Mouse (Mus musculus) lung, postnatal 25 days (tissue): ENCODE results near the gene Trabd2b.
A peak's percentile ranks its signal among the peaks of the same experiment; 100 is the strongest.

Experiments
- DNase-seq: peaks from one replicate; pipeline ENCODE4 v3.0.0; 2022; ENCODE audit warnings: low spot score

Trabd2b gene

DNA sequence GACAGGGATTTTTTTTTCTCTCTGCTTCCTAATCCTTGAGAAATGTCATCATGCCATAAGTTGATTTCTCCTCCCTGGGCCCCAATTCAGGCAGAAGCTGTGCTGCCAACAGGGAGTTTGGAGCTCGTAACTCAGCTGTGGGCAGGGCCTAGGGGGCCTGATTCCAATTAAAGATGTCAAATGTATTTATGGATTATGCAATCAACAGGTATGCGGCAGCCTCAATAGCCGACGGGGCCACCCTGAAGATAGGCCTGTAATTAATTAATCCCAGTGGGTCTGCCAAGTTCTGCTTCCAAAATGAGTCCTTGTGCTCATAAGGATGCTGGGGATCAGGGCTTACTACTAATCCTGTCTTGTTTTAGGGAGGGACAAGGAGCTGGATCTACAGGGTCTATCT lies 135.6 kb downstream of the Trabd2b start:
- DNase-seq = no peak

DNA sequence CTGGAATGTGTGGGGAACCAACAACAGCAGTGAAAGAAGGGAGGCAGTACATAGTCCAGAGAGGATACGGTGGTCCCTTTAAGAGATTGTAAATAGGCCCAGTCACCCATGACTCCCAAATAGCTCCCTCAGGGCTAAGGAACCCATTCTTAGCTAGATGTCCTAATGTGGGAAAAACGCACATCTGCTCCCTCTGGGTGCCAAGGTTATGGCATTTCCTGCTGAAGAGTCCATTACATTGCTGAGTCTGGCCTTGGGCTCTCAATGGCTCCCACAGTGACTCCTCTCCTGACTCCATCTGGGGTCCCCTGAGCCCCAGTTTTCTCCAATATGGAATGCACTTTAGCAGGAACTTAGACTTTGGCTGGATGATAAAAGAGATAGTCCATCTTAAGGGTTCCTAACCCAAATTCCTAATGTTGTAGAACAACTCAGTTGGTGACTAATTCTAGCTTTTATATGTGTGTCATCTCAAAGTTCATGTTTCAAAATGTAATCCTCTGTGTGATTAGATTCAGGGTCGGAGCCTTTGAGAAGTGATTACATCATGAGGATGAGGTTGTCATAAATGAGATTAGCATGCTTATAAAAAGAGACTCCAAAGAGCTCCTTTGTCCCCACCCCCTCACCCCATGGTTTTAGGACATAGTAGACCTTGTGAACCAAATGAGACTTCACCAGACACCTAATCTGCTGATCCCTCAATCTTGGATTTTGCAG lies 139.1 kb downstream of the Trabd2b start:
- DNase-seq = no peak

DNA sequence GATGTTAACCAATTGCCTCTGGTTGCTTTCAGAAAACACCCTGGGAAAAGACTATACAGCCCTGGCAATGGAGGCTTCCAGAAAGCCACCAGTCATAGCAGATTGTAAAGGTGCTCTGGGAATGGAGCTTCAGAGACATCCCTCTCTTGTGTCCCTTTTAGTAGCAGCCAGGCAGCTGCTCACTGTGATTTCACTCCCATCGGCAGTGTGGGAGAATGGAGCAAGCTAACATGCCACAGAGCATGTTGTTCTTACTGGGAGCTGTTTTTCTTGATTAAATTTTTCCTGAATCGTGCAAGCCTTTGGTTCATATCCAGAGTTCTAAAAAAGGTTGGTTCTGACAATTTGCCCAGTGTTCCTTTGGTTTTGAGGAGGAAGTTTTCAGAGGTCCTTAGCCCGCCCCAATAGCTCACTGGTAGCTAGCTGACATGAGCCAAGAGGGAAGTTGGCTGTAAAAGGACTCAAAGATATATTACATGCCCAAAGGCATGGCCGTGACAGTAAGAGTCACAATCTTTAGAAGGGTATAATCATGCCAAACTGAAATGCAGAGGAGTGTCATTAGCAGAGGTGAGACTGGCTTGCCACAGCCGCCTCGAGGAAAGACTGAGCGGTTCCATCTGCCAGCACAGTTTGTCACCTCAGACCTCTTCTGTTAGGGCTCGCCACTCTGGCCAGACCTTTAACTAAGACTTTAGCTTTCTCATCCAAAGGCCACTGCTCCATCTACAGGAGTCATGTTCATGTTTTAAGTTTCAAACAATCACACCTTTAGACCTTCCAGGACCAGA lies 141.3 kb downstream of the Trabd2b start:
- peak; percentile 48 for DNase-seq

DNA sequence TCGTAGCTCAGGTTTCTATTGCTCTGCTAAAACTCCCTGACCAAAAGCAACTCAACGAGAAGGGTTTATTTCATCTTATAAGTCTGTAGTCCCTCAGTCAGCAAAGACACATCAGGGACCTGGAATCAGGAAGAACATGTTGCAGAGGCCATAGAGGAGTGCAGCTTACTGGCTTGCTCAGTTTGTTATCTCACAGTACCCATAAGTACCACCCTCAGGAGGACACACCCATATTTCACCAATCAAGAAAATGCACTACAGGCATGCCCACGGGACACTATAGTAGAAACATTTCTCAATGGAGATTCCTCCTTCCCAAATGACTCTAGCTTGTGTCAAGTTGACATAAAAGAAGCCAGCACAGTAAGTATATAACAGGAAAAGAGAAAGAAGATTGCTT lies 143.0 kb downstream of the Trabd2b start:
- no peak for DNase-seq

DNA sequence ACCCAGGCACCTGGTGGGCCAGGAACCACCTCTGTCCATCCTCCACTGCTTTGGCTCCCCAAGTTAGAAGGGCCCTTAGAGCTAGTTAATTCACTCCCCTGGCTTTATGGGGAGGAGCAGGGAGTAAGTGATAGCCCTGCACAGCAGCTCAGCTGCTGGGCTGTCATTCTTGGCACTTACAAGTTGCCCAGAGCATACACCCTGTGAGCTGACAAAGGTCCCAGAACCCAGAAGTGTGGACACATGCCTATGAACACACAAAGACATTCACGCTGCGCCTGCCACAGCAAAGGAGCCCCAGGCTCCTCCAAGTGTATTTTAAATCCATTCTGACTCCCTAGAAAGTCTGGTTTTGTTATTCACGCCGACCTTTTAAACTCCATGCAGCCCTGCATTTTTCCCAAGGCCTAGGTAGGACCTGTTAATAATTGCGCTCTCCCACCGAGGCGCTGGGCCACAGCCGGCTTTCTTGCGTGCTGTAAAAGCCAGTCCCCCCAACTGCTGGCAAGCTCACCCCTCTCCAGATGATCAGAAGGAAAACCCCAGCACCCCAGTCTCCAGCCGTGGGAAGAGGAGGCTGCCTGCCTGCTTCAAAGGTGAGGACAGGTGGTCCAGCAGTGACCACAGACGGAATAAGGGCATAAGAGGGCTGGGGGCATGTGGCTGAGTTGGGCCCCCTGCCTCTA lies 144.1 kb downstream of the Trabd2b start:
- no peak for DNase-seq

DNA sequence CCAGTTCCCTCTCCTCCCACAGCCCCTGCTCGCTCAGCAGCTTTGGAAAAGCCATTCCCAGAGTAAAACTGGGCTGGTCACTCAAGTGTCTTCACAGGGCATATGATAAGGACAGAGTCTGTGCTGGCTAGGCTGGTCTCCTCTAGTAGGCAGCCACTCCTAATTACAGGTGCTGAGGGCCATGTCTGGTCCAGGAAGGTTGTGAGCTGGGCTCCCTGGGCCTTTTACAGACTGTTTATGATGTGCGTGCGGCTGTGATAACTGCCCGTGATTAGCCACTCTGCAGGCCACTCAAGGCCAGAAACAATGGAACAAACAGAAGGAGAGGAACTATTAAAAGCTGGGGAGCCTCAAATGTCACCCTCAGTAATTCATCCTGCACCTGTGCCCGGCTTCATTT lies 150.4 kb downstream of the Trabd2b start:
- no peak for DNase-seq

DNA sequence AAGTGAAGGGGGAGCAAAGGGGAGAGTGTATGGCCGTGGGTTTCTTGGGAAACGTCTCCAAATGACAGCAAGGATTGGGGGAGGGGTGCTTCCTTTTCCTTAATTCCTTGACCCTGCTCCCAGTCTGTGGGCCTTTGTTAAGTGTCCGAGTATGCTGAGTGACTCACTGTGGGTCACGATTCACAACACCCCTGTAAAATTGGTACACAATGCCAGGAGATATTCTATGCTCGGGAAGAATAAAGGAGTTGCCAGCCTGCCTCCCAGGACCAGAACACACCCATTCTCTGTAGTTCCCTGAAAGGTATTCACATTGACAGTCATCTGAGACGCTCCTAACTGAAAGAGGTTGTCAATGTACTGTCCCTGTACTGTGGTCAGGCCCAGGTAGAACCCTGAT lies 151.2 kb downstream of the Trabd2b start:
- no peak for DNase-seq

DNA sequence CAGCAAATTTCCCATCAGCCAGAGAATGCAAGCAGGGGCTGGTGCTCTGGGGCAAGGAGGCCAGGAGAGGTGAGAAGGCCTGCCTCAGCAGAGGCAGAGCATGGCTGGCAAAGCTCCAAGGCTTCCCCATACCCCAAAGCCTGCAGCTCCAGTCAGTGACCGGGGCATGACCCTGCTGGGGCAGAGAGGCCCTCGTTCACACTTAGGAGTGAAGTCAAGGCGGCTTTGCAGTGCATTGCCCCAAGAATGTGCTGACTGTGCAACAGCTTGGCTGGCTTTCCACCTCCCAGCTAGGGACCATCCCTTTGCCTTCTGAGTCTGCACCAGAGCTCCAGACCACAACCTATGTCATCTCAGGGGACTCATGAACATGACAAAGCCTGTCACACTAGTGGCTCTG lies 152.0 kb downstream of the Trabd2b start:
- no peak for DNase-seq

DNA sequence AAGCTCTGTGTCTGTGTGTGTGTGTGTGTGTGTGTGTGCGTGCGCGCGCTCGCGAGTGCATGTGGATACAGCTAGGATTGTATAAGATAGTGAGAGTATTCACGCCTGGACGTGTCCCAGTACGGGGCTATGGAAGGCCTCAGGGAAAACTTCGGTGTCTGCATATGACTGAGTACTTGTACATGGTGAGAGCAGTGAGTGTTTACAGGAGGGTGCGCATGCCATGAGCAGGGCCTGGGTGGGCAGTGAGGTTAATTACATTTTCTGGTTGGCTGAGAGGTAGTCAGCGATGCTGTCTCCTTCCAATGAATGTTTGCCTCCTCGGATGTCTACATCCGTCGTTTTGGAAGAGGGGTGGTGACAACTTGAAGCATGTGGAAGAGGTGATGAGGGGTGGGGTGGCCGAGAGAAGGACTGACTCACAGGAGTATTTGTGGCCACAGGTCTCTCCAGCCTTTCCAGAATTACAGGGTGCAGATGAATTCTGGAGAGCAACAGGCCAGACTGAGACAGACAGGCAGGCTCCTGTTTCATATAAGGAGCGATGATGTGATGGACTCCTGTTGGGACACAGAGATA lies 154.2 kb downstream of the Trabd2b start:
- no peak for DNase-seq

DNA sequence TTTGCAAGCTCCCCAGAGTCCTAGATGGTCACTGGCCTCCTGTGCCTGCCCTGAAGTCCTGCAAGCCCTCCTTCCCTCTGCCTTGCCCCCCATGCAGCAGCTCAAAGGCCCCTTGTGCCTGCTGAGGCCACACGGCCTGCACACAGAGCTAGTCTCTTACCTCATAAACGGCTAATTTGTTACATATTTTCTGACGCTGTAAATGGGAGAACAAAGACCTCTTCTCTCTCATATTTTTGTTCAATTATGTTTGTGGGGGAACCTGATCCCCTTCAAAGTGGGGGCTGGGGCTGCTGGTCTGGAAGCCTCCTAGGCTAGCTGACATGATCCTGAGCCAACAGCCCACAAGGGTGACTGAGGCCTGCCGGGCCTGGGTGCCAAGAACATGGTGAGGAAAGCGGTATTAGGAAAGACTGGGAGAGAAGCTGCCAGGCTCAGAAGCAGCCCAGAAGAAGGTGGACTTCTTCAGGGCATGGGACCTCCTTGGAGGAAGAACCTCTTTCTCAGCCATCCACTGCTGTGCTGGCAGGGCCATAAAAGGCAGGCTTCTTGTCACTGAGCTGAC lies 157.7 kb downstream of the Trabd2b start:
- no peak for DNase-seq

DNA sequence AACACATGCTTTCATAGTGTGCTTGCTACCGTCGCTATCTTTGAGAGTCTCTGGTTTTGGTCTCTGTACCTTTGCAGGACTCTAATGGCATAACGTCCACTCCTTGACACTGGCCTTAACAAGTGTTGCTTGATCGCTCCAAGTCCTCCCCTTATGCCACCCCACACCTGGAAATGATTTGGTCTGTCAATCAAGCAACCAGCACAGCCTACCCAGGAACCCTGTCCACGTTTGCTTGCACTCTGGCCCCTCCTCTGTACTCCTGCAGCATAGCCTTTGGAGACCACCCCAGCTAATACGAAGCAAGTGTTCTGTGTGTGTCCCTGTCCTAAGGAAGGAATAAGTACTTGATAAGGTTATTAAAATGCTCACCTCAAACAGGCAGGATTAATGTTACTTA lies 161.1 kb downstream of the Trabd2b start:
- DNase-seq = no peak

DNA sequence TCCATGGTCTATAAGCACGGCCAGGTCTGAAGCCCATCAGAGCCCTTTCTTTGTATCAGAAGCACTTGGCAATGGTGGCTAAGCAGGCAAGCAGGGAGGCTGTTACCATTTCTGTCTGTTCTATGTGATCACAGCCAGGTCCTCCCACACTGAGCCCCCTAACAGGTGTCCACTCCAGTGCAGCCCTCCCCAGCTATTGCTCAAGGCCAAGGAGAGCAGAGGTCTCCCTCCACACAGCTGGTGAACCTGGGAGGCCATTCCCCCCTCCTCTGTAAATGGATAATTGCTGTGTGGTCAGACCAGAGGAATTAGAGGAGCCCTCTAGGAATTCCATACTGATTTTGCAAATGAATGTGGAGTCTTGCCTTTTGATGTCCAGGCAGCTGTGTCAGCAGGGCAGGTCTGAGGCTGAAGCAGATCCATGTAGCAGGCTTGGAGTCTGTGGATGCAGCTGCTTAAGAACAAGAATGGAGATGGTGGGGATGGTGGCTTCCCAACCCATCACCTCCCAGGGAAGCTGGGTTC lies 161.6 kb downstream of the Trabd2b start:
- DNase-seq = no peak

DNA sequence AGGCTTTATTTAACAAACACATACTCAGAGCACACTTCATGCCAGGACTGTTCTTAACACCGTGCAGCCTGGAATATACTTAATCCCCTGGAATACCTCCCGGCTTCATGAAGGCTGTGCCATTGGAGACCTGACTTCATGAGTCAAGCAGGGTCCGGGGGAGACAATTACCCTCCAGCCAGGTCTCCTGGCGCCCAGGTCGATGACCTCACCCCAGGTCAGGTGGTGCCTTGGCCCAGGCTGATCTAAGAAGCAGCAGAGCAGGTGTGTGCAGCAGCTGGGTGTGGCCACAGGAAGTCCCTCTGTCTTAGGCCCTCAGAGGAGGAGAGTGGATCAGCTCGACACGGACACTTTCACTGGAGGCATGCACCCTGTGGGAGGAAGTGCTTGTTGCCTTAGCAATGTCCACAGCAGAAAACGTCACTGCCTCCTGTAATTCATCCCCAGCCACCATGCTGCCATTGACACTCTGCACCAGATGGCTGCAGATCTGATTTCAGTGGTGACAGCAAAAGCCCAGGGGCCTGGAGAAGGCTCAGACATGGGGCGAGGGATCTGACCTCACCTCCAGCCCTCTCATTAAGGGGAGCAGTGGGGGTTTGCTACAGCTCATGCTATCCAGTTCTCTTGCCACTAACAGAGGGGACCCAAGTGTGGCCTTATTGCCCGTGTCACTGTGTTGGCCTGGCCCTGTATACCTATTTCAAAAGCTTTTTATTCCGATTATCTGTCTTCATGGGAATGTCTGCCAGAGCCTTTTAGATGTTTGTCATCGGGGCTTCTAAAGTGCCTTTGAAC lies 171.8 kb downstream of the Trabd2b start:
- peak; percentile 17 for DNase-seq

DNA sequence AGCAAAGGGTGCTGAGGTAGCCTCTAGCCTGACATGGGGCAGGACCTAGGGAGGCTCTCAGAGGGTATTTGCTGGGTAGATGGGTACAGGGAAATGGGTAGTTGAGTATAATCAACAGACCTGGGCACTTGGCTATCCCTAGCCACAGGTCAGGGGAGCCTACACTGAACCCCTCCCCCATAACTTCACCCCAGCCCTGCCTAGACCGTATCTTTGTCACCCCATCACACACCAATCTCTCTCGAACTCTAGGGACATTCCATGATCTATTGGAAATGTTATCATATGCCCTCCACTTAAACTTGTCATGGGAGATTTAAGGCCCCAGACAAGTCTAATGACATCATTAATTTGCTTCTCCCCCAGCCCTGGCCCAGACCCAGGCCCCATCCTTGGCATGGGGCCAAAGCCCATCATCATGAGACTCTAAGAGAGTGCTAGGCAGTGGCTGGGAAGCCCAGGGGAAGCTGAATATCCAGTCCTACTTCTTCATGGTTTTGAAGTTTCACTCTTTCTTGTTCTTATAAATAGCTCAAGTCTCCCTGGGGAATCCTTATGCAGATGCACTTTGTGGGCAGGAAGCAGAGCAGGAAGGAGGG lies 177.1 kb downstream of the Trabd2b start:
- no peak for DNase-seq

DNA sequence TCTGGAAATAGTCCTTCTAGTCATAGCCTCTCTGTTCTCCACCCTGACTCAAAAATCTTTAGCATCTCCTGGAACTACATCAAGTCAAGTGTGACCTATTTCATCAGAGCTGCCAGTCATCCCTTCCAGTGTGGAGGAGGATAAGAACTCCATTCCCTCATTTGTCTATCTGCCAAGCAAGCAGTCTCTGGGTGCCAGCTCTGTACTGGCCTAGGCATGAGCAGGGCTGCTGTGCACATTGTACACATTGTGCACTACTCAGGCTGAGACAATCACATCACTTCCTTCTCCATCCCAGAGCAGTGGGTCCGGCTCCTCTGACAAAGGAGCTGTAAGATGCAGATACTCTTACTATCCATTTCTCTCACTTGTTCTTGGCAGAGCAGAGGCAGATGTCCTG lies 178.2 kb downstream of the Trabd2b start:
- no peak for DNase-seq

DNA sequence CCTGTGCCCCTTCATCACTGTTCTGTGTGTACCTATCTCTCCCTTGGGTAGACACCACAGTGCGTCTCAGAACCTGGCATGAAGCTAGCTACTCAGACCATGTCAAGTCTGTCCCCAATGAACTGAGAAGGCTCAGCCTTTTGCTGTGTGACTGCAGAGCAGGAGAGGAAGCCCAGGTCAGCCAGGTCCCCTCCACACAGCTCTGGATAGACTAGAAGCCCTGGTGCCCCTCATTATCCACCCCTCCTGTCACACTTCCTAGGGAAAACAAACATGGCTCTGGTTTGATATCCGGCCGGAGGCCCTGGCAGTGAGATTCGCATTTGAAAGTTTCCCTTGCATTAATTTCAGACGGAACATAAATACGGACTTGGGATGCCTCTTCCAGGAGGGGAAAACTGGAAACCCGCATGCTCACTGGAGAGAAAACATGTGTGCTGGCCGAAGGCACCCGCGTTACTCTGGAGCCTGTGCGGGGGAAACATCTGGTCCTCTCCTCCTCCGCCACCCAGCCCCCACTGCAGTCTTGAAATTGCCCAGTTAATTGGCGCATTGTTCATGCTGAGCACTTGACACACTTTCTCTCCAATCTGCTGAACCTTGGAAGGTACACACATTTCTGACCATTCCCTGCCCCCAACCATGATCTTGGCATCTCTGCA lies 187.2 kb downstream of the Trabd2b start:
- DNase-seq = no peak

DNA sequence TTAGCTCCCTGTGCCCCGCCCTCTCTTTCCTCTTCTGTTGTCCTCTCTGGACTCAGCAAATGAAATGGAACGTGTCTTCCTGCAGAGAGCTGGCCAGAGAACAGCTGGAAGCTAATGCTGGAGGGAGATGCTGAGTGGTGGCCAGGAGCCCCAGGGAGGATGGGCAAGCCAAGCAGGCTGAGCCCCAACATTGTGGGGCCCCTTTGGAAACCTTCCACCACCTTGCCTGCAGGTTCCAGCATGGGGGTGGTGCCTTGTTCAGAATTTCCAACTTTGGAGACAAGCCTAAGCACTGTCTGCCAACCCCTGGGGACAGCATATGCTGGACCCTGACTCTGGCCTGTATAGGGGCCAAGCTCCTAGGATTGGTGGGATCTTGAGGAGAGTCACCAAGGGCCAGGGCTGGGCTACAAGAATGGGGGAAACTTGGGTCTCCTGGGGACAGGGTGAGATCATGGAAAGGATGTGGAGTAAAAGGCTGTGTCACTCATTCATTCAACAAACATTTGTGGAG lies 188.7 kb downstream of the Trabd2b start:
- no peak for DNase-seq

DNA sequence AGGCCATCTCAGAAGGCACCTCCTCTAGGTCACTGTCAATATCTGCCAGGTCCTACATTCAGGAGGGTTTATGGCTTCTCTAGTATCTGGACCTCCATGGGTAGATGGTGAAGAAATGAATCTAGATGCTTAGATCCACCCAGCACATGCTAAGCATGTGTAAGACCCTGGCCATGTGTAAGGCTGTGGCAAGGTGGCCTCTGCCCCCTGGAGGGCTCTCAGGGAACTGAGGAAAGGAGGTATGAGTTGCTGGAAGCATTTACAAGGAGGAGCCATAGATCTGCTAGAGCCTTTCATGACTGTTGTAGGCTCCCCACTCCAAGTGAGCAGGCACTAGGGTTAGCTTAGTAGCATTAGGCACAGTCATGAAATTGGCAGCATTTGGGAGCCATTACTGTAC lies 192.6 kb downstream of the Trabd2b start:
- DNase-seq = no peak

DNA sequence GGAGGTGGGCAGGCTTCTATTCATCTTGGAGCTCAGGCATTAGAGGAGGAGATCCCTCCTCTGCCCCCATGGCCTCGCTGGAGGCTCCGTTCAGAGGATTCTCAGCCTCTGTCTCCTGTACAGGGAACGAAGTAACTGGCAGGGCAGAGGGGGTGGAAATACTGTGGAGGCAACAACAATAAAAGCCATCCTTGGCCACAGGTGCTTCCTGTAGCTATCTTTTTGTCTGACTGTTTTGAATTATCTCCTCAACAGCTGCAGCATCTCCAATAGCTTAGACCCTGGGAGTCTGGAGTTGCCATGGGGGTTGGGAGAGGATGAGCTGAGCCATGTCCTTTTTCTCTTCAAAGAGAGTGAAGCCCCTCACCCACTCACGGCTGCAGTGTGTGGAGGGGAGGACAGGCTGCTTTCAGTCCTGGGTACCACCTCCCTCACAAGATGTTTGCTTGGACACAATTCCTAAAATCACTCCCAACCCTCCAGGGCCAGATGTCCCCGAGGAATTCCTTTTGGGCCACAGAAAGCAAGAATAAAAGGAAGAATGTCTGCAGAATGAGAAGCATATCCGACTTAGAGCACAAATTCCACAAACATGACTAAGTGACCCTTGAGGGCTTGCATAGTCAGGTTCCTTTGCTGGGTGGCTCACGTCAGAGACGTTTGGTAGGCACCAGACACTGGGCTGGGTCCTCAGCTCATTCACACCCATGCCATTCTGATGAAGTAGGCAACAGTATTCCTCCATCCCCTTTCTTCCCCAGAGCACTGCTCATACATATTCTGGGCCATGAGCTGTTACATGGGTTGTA lies 194.9 kb downstream of the Trabd2b start:
- DNase-seq = no peak
